Mouse (Mus musculus) hindbrain, postnatal 0 days (tissue): ENCODE measurements at regions not wholly inside any gene's neighbourhood (a gene's known extent, or its start where the extent isn't known, plus 50 kb on each side); places are given as distances from the start of the nearest gene placed in this dataset.

Source experiments
- ATAC-seq: fragments of 200-750 bp; cut with Nextera tagmentation; 2 replicates; pipeline ENCODE4 v1.8.0; 2017; ENCODE audit warnings: mild to moderate bottlenecking, moderate TSS enrichment, moderate library complexity
- DNase-seq: peaks from one replicate; pipeline ENCODE4 v3.0.0-alpha.2; 2015; ENCODE audit warnings: low spot score
- H3K27ac ChIP-seq: fragments of 300-500 bp; sonication (generic); 2 replicates; pipeline ENCODE4 v1.5.1; 2014; ENCODE audit warnings: mild to moderate bottlenecking
- H3K27me3 ChIP-seq: fragments of 300-500 bp; sonication (generic); 2 replicates; pipeline ENCODE4 v1.6.1; 2014; ENCODE audit warnings: low read length, mixed read lengths; ENCODE audit not compliant: insufficient read depth
- H3K36me3 ChIP-seq: fragments of 300-500 bp; sonication (generic); 2 replicates; pipeline ENCODE4 v1.6.1; 2014; ENCODE audit warnings: low read length, mixed read lengths; ENCODE audit not compliant: insufficient read depth
- H3K4me1 ChIP-seq: fragments of 300-500 bp; sonication (generic); 2 replicates; pipeline ENCODE4 v1.6.1; 2014; ENCODE audit warnings: antibody characterized with exemption, low read length, mixed read lengths; ENCODE audit not compliant: insufficient read depth
- H3K4me2 ChIP-seq: fragments of 300-500 bp; sonication (generic); 2 replicates; pipeline ENCODE4 v1.6.1; 2014; ENCODE audit warnings: low read depth, mild to moderate bottlenecking, low read length, moderate library complexity, mixed read lengths
- H3K4me3 ChIP-seq: fragments of 300-500 bp; sonication (generic); 2 replicates; pipeline ENCODE4 v1.5.1; 2014; ENCODE audit warnings: low read length
- H3K9ac ChIP-seq: fragments of 300-500 bp; sonication (generic); replicated peaks from 2 replicates; pipeline ENCODE4 v1.6.1; 2014; ENCODE audit warnings: mild to moderate bottlenecking, low read length, moderate library complexity, mixed read lengths
- H3K9me3 ChIP-seq: fragments of 300-500 bp; sonication (generic); 2 replicates; pipeline ENCODE4 v1.6.1; 2016; ENCODE audit warnings: low read length, mixed read lengths
- CTCF ChIP-seq: IDR thresholded peaks from 2 replicates; pipeline ENCODE4 v1.5.1; 2016; ENCODE audit warnings: antibody characterized with exemption, control low read depth, low read depth
- WGBS: fragments of 180-500 bp; shearing (Covaris S2); extraction: QIAGEN DNeasy Blood & Tissue Kit; methylation state at CpG from one replicate; pipeline ENCODE4 v1.1.7; 2014; 5-methylcytosine and 5-hydroxymethylcytosine counted together

DNA sequence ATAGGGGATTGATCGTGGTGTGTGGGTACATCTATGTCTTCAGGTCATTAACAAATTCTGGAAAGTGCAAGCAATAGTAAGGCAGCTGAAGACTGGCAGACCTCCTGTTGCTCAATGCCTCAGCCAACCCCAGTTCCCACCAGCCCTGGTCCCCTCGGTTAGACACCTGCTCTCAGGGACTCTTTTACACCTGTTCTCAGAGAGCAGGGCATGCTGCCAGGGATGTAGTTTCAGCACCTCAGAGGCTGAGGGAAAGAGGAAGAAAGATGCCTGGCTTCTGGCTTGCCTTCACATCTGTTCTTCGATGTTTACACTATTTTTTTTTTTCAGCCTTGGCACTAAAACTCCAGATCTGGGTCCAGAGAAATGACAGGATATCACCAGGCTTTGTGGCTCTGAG is 362.2 kb upstream of the Zmiz1 start:
- H3K4me2 ChIP-seq, result no peak overlapping the region
- H3K27ac ChIP-seq, result no peak overlapping the region
- no peak for TF ChIP-seq CTCF
- DNase-seq (no peak), ATAC-seq (no peak)
- no peaks in the 10 kb centered on the region for H3K27me3 ChIP-seq
- H3K36me3 ChIP-seq, result no peaks in the 10 kb centered on the region
- H3K4me3 ChIP-seq, result no peak overlapping the region
- WGBS, result 74% methylated on average over 3 of the region's 3 CpGs
- H3K9ac ChIP-seq, result no peak overlapping the region
- H3K4me1 ChIP-seq, result no peaks in the 10 kb centered on the region
- H3K9me3 ChIP-seq, result no peaks in the 10 kb centered on the region

DNA sequence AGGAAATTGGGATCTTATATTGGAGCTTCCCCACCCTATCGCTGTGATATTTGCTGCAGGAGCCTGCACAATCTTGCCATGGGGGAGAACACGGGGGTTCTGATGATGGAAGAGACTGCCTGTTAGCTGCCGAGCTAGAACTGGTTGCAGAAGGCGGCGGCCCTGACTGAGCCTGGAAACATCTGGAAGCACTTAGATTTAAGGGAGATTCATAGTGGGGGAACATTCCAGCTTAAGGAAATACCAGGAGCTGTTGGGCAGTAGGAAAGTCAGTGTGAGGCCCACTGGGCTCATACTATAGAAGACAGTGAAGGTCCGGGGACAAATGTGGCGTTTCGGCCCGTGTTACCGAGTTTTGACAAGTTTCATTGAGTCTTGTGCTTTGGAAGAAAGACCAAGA is 353.6 kb upstream of the Zmiz1 start:
- ATAC-seq (no peak), DNase-seq (no peak)
- H3K9ac ChIP-seq, result no peak overlapping the region
- H3K4me1 ChIP-seq, result peaks cover 13% of the 10 kb centered on the region; the same call in 1 of the 2 replicates
- no peak overlapping the region for H3K4me3 ChIP-seq
- no peaks in the 10 kb centered on the region for H3K27me3 ChIP-seq
- WGBS, result 92% methylated on average over 10 of the region's 10 CpGs
- no peaks in the 10 kb centered on the region for H3K9me3 ChIP-seq
- no peak overlapping the region for H3K27ac ChIP-seq
- H3K4me2 ChIP-seq, result no peak overlapping the region
- no peaks in the 10 kb centered on the region for H3K36me3 ChIP-seq
- TF ChIP-seq CTCF, result no peak

DNA sequence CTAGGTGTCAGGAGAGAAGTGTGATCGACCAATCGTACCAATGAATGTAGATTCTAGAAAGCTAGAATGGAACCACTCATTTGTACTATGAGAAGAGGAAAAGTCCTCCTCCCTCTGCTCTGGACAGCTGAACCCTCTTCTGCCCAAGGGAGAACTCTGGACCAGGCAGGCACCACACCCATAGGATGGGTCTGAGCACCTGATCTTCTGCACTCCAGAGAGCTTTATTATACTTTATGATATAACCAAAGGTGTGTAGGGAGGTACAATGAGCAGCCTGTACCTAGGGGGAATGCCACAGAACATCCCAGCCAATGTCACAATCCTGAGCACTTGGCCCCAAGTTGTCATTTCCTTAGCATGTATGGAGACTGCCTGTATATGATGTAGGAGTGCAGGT is 352.5 kb upstream of the Zmiz1 start:
- no peaks in the 10 kb centered on the region for H3K36me3 ChIP-seq
- H3K4me2 ChIP-seq, result no peak overlapping the region
- no peaks in the 10 kb centered on the region for H3K9me3 ChIP-seq
- H3K27ac ChIP-seq, result no peak overlapping the region
- H3K9ac ChIP-seq, result no peak overlapping the region
- TF ChIP-seq CTCF, result no peak
- H3K4me1 ChIP-seq, result peaks cover 13% of the 10 kb centered on the region; the same call in 1 of the 2 replicates
- no peaks in the 10 kb centered on the region for H3K27me3 ChIP-seq
- 96% methylated on average over 2 of the region's 2 CpGs for WGBS
- no peak overlapping the region for H3K4me3 ChIP-seq
- ATAC-seq, result no peak
- no peak for DNase-seq

GRCm38 (mm10) chr14:25108101-25108652 is 350.8 kb upstream of the Zmiz1 start:
- WGBS, result 7% methylated on average over 17 of the region's 17 CpGs
- ATAC-seq (peak; percentile 72), DNase-seq (peak; percentile 62)
- no peak for TF ChIP-seq CTCF
- peak overlapping the region; percentile 30 for H3K9ac ChIP-seq
- H3K27ac ChIP-seq, result peak overlapping the region; percentile 79
- H3K36me3 ChIP-seq, result no peaks in the 10 kb centered on the region
- H3K27me3 ChIP-seq, result no peaks in the 10 kb centered on the region
- no peaks in the 10 kb centered on the region for H3K9me3 ChIP-seq
- no peak overlapping the region for H3K4me3 ChIP-seq
- H3K4me1 ChIP-seq, result peaks cover 13% of the 10 kb centered on the region; the same call in 1 of the 2 replicates
- H3K4me2 ChIP-seq, result peak overlapping the region; percentile 36

DNA sequence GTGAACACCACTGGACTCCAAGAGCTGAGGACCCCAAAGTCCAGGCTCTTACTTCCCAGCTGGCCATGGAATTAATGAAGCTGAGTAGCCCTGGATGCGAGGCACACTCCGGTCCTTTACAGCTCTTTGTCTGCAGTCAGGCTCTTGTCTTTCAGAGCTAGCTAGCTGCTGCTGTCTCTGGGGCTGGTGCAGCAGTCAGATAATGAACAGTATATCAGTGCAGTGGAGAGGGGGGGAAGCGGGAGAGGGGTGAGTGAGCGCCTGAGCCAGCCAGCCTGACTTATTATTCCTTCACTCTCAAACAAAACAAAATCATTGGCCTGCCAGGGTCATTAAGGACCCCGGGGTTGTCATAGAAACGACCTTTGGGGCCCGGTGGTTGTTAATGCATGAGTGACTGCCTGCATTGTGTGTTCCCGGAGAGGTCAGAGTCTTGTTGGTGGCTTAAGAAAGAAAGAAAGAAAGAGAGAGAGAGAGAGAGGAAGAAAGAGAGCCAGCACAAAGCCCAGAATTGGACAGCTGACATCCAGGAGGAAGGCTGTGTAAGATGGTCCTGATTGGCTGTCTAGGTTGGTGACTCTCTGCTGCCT is 350.2 kb upstream of the Zmiz1 start:
- H3K4me3 ChIP-seq, result no peak overlapping the region
- peak overlapping the region; percentile 36 for H3K4me2 ChIP-seq
- H3K36me3 ChIP-seq, result no peaks in the 10 kb centered on the region
- no peaks in the 10 kb centered on the region for H3K9me3 ChIP-seq
- H3K27ac ChIP-seq, result peak overlapping the region; percentile 79
- no peaks in the 10 kb centered on the region for H3K27me3 ChIP-seq
- 2% methylated on average over 8 of the region's 8 CpGs for WGBS
- TF ChIP-seq CTCF, result no peak
- DNase-seq (peak; percentile 79), ATAC-seq (peak; percentile 91)
- H3K9ac ChIP-seq, result peak overlapping the region; percentile 30
- H3K4me1 ChIP-seq, result peaks cover 13% of the 10 kb centered on the region; the same call in 1 of the 2 replicates

GRCm38 (mm10) chr14:25109691-25110090 is 349.3 kb upstream of the Zmiz1 start:
- TF ChIP-seq CTCF, result no peak
- Histone ChIP-seq H3K4me3 (no peak overlapping the region), H3K4me1 (peaks cover 13% of the 10 kb centered on the region; the same call in 1 of the 2 replicates), H3K36me3 (no peaks in the 10 kb centered on the region), H3K27ac (no peak overlapping the region), H3K4me2 (no peak overlapping the region), H3K27me3 (no peaks in the 10 kb centered on the region), H3K9me3 (no peaks in the 10 kb centered on the region), H3K9ac (no peak overlapping the region)
- ATAC-seq (no peak), DNase-seq (no peak)
- WGBS, result 53% methylated on average over 1 of the region's 1 CpGs

DNA sequence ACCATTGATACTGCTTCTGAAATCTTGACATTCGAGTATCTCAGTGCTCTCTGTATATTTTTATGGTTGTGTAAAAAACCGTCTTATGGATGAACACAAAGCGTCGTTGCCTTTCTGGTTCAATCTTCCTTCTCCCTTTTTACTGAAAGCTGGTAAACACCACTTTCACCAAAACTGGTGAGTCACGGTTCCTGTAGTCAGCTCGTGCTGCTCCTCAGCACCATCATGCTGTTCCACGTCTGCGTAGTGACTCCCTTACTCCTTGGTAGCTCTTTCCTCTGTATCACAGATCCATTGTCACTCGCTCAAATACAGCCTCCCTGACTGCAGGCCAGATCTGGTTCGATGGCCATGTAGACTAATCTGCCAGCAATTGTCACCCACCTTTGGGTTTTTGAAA is 346.2 kb upstream of the Zmiz1 start:
- no peaks in the 10 kb centered on the region for H3K27me3 ChIP-seq
- no peaks in the 10 kb centered on the region for H3K9me3 ChIP-seq
- 83% methylated on average over 10 of the region's 10 CpGs for WGBS
- TF ChIP-seq CTCF, result no peak
- no peak overlapping the region for H3K27ac ChIP-seq
- no peak overlapping the region for H3K4me3 ChIP-seq
- ATAC-seq (no peak), DNase-seq (no peak)
- no peak overlapping the region for H3K4me2 ChIP-seq
- peaks cover 10% of the 10 kb centered on the region; the same call in 1 of the 2 replicates for H3K4me1 ChIP-seq
- no peak overlapping the region for H3K9ac ChIP-seq
- no peaks in the 10 kb centered on the region for H3K36me3 ChIP-seq
